Mouse (Mus musculus) kidney, postnatal 25 days (tissue): Measurements from ENCODE around the gene Dnm1l.
"Not testable (repeated sequence)": the region's sequence is repeated elsewhere in the genome, so short reads cannot be mapped to it uniquely, and the experiment has no call there.

Experiments
- DNase-seq, 2 experiments: peaks; one replicate each; pipeline ENCODE4 v3.0.0; 2021; ENCODE audit warnings: mixed read lengths in 2 of 2

Dnm1l gene

GRCm38 (mm10) chr16:16358481-16359100, at the start of gene Dnm1l:
Gene Dnm1l (minus strand): TSS chr16:16358959.
- DNase-seq: peak; percentile 96 to 97

- DNase-seq: not testable (repeated sequence)
Measured at GRCm38 (mm10) chr16:16367217-16367616, 8.5 kb upstream of the Dnm1l start.

- DNase-seq: not testable (repeated sequence)
Measured at GRCm38 (mm10) chr16:16359101-16359482, 333 bp upstream of the Dnm1l start.

- no peak for DNase-seq
Measured at GRCm38 (mm10) chr16:16357908-16358307, 851 bp downstream of the Dnm1l start.

- DNase-seq: no peak
Measured at GRCm38 (mm10) chr16:16346420-16346819, 12.3 kb downstream of the Dnm1l start.

- DNase-seq: peak in 1 of 2 experiments; percentile 4
Measured at GRCm38 (mm10) chr16:16325775-16326336, 32.9 kb downstream of the Dnm1l start.

- DNase-seq: no peak
Measured at GRCm38 (mm10) chr16:16311319-16311718, 47.4 kb downstream of the Dnm1l start.

- no peak for DNase-seq
Measured at GRCm38 (mm10) chr16:16303888-16304287, 54.9 kb downstream of the Dnm1l start.

- DNase-seq: peak; percentile 60 to 82
Measured at GRCm38 (mm10) chr16:16303138-16303827, 55.5 kb downstream of the Dnm1l start.

- peak; percentile 93 to 96 for DNase-seq
Measured at GRCm38 (mm10) chr16:16302369-16303137, 56.2 kb downstream of the Dnm1l start, which contains the start of gene Yars2. Gene Yars2 (plus strand): TSS chr16:16302965.

- no peak for DNase-seq
Measured at GRCm38 (mm10) chr16:16273752-16274151, 85.0 kb downstream of the Dnm1l start.

GRCm38 (mm10) chr16:16272978-16273377, 85.8 kb downstream of the Dnm1l start:
- no peak for DNase-seq

- DNase-seq: no peak
Measured at GRCm38 (mm10) chr16:16262436-16262835, 96.3 kb downstream of the Dnm1l start.
